Mouse (Mus musculus): ENCODE data around the gene Dcaf12.

Dcaf12 gene

GRCm38 (mm10) chr4:41307406-41307805 is 7.3 kb downstream of the Dcaf12 start:
- no peak for DNase-seq

- DNase-seq, result peak; percentile 18
Observed at GRCm38 (mm10) chr4:41304302-41304701, 10.4 kb downstream of the Dcaf12 start.

GRCm38 (mm10) chr4:41303671-41304070 is 11.0 kb downstream of the Dcaf12 start:
- DNase-seq, result peak; percentile 33

- no peak for DNase-seq
Observed at GRCm38 (mm10) chr4:41298976-41299375, 15.7 kb downstream of the Dcaf12 start.

- DNase-seq, result no peak
Observed at GRCm38 (mm10) chr4:41295960-41296359, 18.7 kb downstream of the Dcaf12 start.

- no peak for DNase-seq
Observed at GRCm38 (mm10) chr4:41295507-41295906, 19.2 kb downstream of the Dcaf12 start.

GRCm38 (mm10) chr4:41293907-41294306 is 20.8 kb downstream of the Dcaf12 start:
- no peak for DNase-seq

- no peak for DNase-seq
Observed at GRCm38 (mm10) chr4:41289802-41290201, 24.9 kb downstream of the Dcaf12 start.

GRCm38 (mm10) chr4:41286420-41286819 is 28.3 kb downstream of the Dcaf12 start:
- DNase-seq, result no peak

- DNase-seq, result no peak
Observed at GRCm38 (mm10) chr4:41284087-41284486, 30.6 kb downstream of the Dcaf12 start.

GRCm38 (mm10) chr4:41275927-41276326 is 38.8 kb downstream of the Dcaf12 start:
- DNase-seq, result peak; percentile 20

GRCm38 (mm10) chr4:41274980-41275850 is 39.5 kb downstream of the Dcaf12 start, which contains the start of gene Ubap2:
Gene Ubap2, minus strand, starts transcription at chr4:41275144.
- peak; percentile 98 for DNase-seq

GRCm38 (mm10) chr4:41274377-41274979 is 40.2 kb downstream of the Dcaf12 start:
- peak; percentile 63 for DNase-seq

GRCm38 (mm10) chr4:41268133-41268532 is 46.6 kb downstream of the Dcaf12 start:
- DNase-seq, result no peak

GRCm38 (mm10) chr4:41266350-41266749 is 48.3 kb downstream of the Dcaf12 start:
- DNase-seq, result no peak

GRCm38 (mm10) chr4:41260691-41261090 is 54.0 kb downstream of the Dcaf12 start:
- no peak for DNase-seq

- DNase-seq, result no peak
Observed at GRCm38 (mm10) chr4:41259019-41259418, 55.7 kb downstream of the Dcaf12 start.

GRCm38 (mm10) chr4:41257752-41258151 is 56.9 kb downstream of the Dcaf12 start:
- DNase-seq, result no peak

GRCm38 (mm10) chr4:41255564-41256210 is 59.0 kb downstream of the Dcaf12 start:
- DNase-seq, result no peak

GRCm38 (mm10) chr4:41253756-41254155 is 60.9 kb downstream of the Dcaf12 start:
- DNase-seq, result no peak

GRCm38 (mm10) chr4:41245408-41245807 is 69.3 kb downstream of the Dcaf12 start:
- DNase-seq, result no peak
